Mouse (Mus musculus): ENCODE results near the gene Ptger4.

DNA sequence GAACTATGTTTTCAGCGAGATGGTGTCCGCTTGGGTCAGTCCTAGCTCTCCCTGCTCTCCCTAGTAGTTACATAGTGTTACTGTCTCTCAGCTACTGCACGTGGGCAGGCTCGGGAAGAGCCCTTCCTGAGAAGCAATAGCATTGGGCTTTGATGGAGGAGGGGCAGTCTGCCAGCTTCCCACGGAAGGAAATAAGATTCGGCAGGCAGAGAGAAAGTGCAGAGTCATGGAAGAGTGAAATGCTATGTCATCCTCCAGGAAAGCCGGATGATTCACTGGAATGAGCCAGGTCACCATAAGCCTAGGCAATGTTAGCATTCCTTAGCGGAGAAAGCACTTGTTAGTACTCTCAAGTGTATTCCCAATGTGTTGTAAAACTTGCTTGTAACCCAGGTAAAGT lies 8.5 kb downstream of the Ptger4 start:
- TF ChIP-seq GATA1 (IDR thresholded peaks at IDR 0.05; ENCODE audit: borderline replicate concordance, low read length): no peak
- TF ChIP-seq FLI1 (IDR thresholded peaks at IDR 0.05; ENCODE audit: low read length): no peak
